Mouse (Mus musculus): ENCODE data around the gene Myom3.

Myom3 gene

GRCm38 (mm10) chr4:135857597-135858186 lies 98.2 kb downstream of the Myom3 start:
- DNase-seq, result peak in 1 of 2 experiments; percentile 15

Measured in B cell, adult 2 months (primary cell).